Mouse (Mus musculus): ENCODE data around the gene Igsf8. TPM values are rescaled to one million over a fixed set of nuclear protein-coding genes. Genes with fewer than 3 reads are reported as not detected.

The Igsf8 gene
- polyA plus RNA-seq (2014; fragmentation: Illumina TruSeq; extraction: RNeasy Lipid Tissue Mini Kit (QIAGEN cat#74804)): 0.97 TPM

GRCm38 (mm10) chr1:172261477-172262078, at the start of gene Igsf8:
Igsf8 (plus strand) TSS chr1:172261641.

DNA sequence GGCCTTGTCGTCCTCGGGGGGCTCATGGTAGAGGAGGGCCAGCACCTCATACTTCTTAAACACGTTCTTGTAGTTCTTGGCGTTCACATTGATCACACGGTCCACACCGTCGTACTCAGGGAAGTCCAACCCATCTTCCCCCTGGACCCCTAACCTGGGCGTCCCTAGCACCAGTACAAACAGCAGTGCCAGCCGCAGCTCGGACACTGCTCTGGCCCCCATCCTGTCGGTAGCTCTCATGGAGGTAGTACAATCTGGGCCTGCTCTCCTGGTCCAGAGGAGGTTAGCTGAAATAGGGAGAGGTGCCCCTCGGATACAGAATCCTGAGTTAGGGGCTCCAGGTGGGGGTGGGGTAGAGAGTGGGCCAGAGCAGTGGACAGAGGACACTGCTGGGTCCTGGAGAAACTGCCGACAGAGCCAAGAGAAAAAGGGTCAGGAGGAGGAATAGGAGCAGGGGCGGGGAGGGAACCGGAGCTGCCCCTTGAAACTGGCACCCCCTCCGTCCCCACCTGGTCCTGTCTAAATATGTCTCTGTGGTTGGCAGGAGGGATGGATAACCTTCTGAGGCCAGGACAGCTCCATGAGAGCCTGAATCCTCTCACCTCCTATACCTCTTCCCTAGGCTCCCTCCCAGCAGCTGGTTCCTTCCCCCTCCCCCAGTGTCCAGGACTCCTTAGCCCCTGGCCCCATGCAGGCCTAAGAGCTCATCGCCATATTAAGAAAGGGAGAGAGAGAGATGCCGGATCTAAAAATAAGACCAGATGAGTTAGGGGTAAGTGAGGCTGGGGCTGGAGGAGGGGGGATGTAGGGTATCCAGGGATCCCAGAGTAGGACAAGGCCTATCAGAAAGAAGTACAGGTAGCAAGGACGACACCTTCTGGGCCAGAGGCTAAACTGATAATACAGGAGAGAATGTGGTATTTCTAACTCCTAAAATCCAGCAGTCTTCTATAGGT, 41.7 kb upstream of the Igsf8 start, which contains the start of gene Casq1:
Gene Casq1 (minus strand): TSS at position 418 of the 956 bp plus-strand sequence.

GRCm38 (mm10) chr1:172258314-172258713, 3.1 kb upstream of the Igsf8 start, which contains the start of gene Atp1a4:
Atp1a4 (minus strand) TSS chr1:172258414.

DNA sequence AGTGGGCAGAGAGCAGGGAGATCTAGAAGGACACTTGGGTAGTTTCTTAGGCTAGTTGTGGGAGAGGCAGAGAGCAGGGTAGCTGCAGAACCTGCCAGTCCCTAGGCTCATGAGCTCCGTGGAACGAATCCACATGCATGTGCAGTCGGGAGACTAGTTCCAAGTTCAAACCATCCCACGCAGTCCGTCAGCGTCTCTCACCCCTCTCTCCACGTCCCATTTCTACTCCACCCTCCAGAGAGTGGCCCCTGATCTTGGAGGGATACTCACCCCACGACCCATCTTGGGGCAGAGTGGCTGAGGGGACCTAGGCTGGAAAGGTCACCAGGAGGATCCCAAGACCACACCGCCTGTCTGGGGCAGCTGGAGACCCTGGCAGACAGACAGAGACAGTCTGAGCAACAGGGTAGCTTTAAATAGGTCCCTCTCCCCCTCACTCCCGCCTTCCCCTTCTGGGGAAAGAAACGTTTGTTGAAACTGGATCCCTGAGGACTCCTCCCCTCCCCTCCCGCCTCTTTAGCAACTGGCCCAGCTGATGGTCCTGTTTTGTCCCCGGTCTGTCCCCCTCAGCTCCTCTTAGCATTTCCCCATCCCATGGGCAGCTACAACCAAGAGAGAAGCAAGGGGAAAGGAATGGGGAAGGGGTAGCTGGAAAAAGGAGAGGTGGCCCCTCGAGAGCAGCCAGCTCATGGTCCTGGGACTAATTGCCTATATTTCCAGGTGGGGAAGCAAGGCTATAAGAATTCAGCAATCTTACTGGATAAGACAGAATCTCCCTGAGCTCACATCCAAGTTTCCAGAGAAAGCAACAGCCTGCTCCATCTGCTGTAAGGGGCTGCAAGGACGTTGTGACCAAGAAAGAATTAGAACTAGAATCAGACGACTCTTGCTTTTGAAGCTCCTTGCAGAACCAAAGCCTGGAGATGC, 36.4 kb downstream of the Igsf8 start, which contains the start of gene Atp1a2:
Gene Atp1a2 (minus strand): TSS at position 454 of the 927 bp plus-strand sequence.

DNA sequence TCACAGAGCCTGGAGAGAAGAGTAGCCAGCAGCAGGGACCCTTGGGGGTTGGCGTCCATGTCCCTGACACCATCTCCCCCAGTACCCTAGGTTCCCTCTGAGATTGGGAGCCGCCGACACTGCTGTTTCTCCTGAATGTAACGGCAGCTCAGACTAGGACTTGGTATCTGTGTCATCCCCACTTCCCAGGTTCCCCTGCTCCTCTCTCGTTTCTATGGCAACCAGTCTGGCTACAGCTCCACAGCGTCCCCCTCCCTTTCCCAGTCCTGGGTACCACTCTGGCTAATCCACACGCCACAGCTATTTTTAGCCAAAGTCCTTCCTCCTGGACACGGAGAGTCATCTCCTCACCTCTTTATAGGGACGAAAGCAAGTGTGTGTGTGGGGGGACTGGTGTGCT, 67.7 kb downstream of the Igsf8 start, which contains the start of gene Kcnj9:
Gene Kcnj9 (minus strand): TSS at position 188 of the 400 bp plus-strand sequence.

DNA sequence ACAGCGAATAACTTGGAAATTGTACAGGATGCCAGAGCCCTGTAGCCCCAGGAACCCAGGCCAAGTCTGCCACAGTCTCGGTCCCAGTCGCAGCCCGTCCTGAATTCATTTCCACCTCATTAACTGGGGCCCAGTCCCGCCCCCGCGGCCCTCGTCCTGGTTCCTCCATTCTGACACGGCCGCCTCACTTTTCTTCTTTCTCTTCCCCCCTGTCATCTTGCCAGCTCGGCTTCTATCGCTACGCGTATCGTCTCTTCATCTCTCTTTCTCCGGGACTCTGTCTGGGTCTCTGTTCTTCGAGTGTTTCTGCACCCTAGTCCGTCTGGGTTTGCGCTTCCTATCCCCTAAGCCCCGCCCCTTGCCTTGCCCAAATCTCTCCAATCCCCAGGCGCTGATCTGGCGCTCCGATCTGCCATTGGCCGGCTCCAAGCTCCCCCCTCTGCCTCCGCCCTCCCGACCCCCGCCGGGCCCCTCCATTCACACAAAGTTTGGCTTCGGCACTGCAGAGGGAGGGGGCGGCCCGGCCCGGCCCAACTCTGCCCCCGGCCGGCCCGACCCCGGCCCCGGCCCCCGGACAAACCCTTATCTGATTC, 79.4 kb downstream of the Igsf8 start, which contains the start of gene Kcnj10:
Gene Kcnj10 (plus strand): TSS at position 482 of the 593 bp plus-strand sequence.

Other genes starting within 250 kb of the Igsf8 start
- gene Vangl2, start 233.2 kb upstream of the Igsf8 start, polyA plus RNA-seq (2014; fragmentation: Illumina TruSeq; extraction: RNeasy Lipid Tissue Mini Kit (QIAGEN cat#74804)): 8.0 TPM
- not detected for gene Nhlh1, start 204.1 kb upstream of the Igsf8 start, polyA plus RNA-seq (2014; fragmentation: Illumina TruSeq; extraction: RNeasy Lipid Tissue Mini Kit (QIAGEN cat#74804))
- gene Copa, start 179.1 kb upstream of the Igsf8 start, polyA plus RNA-seq (2014; fragmentation: Illumina TruSeq; extraction: RNeasy Lipid Tissue Mini Kit (QIAGEN cat#74804)): 201 TPM
- 21.3 TPM for gene Ncstn, start 178.8 kb upstream of the Igsf8 start, polyA plus RNA-seq (2014; fragmentation: Illumina TruSeq; extraction: RNeasy Lipid Tissue Mini Kit (QIAGEN cat#74804))
- 67.5 TPM for gene Pex19, start 134.9 kb upstream of the Igsf8 start, polyA plus RNA-seq (2014; fragmentation: Illumina TruSeq; extraction: RNeasy Lipid Tissue Mini Kit (QIAGEN cat#74804))
- gene Dcaf8, start 113.6 kb upstream of the Igsf8 start, polyA plus RNA-seq (2014; fragmentation: Illumina TruSeq; extraction: RNeasy Lipid Tissue Mini Kit (QIAGEN cat#74804)): 106 TPM
- gene Pea15a, start 54.8 kb upstream of the Igsf8 start, polyA plus RNA-seq (2014; fragmentation: Illumina TruSeq; extraction: RNeasy Lipid Tissue Mini Kit (QIAGEN cat#74804)): 70.2 TPM
- gene Casq1, start 41.8 kb upstream of the Igsf8 start, polyA plus RNA-seq (2014; fragmentation: Illumina TruSeq; extraction: RNeasy Lipid Tissue Mini Kit (QIAGEN cat#74804)): 0.68 TPM
- gene Atp1a4, start 3.2 kb upstream of the Igsf8 start, polyA plus RNA-seq (2014; fragmentation: Illumina TruSeq; extraction: RNeasy Lipid Tissue Mini Kit (QIAGEN cat#74804)): not detected
- gene Atp1a2, start 36.4 kb downstream of the Igsf8 start, polyA plus RNA-seq (2014; fragmentation: Illumina TruSeq; extraction: RNeasy Lipid Tissue Mini Kit (QIAGEN cat#74804)): 7.5 TPM
- not detected for gene Kcnj9, start 67.7 kb downstream of the Igsf8 start, polyA plus RNA-seq (2014; fragmentation: Illumina TruSeq; extraction: RNeasy Lipid Tissue Mini Kit (QIAGEN cat#74804))
- gene Kcnj10, start 79.6 kb downstream of the Igsf8 start, polyA plus RNA-seq (2014; fragmentation: Illumina TruSeq; extraction: RNeasy Lipid Tissue Mini Kit (QIAGEN cat#74804)): 1.3 TPM
- gene Pigm, start 114.9 kb downstream of the Igsf8 start, polyA plus RNA-seq (2014; fragmentation: Illumina TruSeq; extraction: RNeasy Lipid Tissue Mini Kit (QIAGEN cat#74804)): 26.4 TPM
- 2.1 TPM for gene Slamf9, start 213.7 kb downstream of the Igsf8 start, polyA plus RNA-seq (2014; fragmentation: Illumina TruSeq; extraction: RNeasy Lipid Tissue Mini Kit (QIAGEN cat#74804))
- gene Igsf9, start 220.1 kb downstream of the Igsf8 start, polyA plus RNA-seq (2014; fragmentation: Illumina TruSeq; extraction: RNeasy Lipid Tissue Mini Kit (QIAGEN cat#74804)): not detected
- 18.8 TPM for gene Tagln2, start 238.4 kb downstream of the Igsf8 start, polyA plus RNA-seq (2014; fragmentation: Illumina TruSeq; extraction: RNeasy Lipid Tissue Mini Kit (QIAGEN cat#74804))